Comparison of ENCODE assay signal across 7 mouse cellular contexts in the genomic region with DNA sequence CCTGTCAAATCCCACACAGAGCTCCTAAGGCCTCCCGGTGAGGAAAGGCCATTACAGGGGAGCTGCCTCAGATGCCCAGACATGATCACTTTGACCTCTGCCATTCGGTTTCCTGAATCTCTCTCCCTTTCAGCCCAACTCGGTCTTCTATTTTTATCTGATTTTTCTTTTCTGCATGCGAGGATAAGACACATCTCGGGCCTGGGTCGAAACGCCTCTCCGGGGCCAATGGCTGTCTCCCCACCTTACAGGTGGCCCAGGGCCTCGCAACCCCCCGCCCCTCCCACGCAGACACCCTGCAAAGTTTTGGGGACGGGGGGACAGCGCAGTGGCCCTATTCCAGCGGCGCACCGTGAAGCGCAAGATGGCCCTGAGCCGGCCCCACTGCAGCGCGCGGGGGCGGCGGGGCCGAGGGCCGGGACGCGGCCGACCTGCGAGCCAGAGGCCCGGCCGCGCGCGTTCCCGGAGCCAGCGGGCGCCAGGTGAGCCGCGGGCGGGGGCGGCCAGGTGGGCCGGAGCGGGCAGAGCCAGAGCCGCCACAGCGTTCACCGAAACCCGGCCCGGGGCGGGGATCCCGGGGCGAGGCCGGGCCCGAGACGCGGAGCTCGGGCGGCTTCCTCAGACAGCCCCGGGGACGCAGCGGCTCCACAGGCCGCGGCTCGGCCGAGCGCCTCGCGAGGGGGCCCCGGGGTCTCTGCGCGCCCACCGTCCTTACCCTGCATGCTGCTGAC. TPM values are rescaled to one million over a fixed set of nuclear protein-coding genes. Genes with fewer than 3 reads are reported as not detected.
DNase-seq lines count a peak whose midpoint lies in the region; ATAC-seq and TF ChIP-seq lines count a peak whose summit lies in the region.

No protein-coding gene starts in this region.

- H3K36me3 ChIP-seq in MEL (ENCODE audit: control insufficient read depth in 1 of 2, insufficient read depth in 2 of 2, low read length in 2 of 2), result peaks cover 3 to 35% of the 10 kb centered on the region in 2 experiments; a peak in 2 of 4 replicates
- no peaks in the 10 kb centered on the region for H3K36me3 ChIP-seq in lung, embryonic 16.5 days (ENCODE audit: control insufficient read depth, insufficient read depth, low read length)

- no peaks in the 10 kb centered on the region for H3K9me3 ChIP-seq in MEL (replicated peaks; ENCODE audit: insufficient read depth, low read length)
- H3K9me3 ChIP-seq in lung, embryonic 16.5 days (ENCODE audit: control insufficient read depth, low read length), result no peaks in the 10 kb centered on the region

- H3K27me3 ChIP-seq in MEL (ENCODE audit: control insufficient read depth in 1 of 2, insufficient read depth in 2 of 2, low read length in 2 of 2), result no peaks in the 10 kb centered on the region
- no peaks in the 10 kb centered on the region for H3K27me3 ChIP-seq in lung, embryonic 16.5 days (ENCODE audit: control insufficient read depth, insufficient read depth, low read depth, low read length)

- H3K27ac ChIP-seq in MEL (ENCODE audit: control insufficient read depth, low read depth, low read length), result peak overlapping the region; percentile 49
- H3K27ac ChIP-seq in brown adipose tissue, adult 24 weeks (replicated peaks; ENCODE audit: low read depth, low read length), result peak overlapping the region; percentile 62; the same call in 1 of the 2 replicates
- H3K27ac ChIP-seq in lung, embryonic 16.5 days (ENCODE audit: low read length), result peak overlapping the region; percentile 80

- no peak for TF ChIP-seq RAD21 in MEL (IDR thresholded peaks at IDR 0.05; ENCODE audit: low read depth, low read length)

- TF ChIP-seq CTCF in MEL (IDR thresholded peaks at IDR 0.05 in 2 of 3, conservative IDR thresholded peaks at IDR 0.05 in 1 of 3; ENCODE audit: control insufficient read depth in 1 of 3, insufficient read depth in 1 of 3, low read depth in 2 of 3, low read length in 3 of 3, poor library complexity in 1 of 3, severe bottlenecking in 1 of 3), result no peak

- H3K4me1 ChIP-seq in MEL (ENCODE audit: control insufficient read depth in 1 of 2, insufficient read depth in 2 of 2, low read length in 2 of 2), result peaks cover 23 to 28% of the 10 kb centered on the region in 2 experiments
- H3K4me1 ChIP-seq in brown adipose tissue, adult 24 weeks (ENCODE audit: control insufficient read depth, insufficient read depth, insufficient read length, low read length), result no peaks in the 10 kb centered on the region; the same call in 1 of the 2 replicates
- H3K4me1 ChIP-seq in lung, embryonic 16.5 days (replicated peaks; ENCODE audit: control insufficient read depth, insufficient read depth, low read length), result peaks cover 8% of the 10 kb centered on the region; the same call in 1 of the 2 replicates

- intact Hi-C loops in left cerebral cortex, postnatal 36 days (cut with DNase I), result loop anchor here (5.0 kb wide), 1 partner anchor 70 kb away; no protein-coding TSS in a partner anchor
- intact Hi-C loops in left cerebral cortex, postnatal 14 days (cut with DNase I), result loop anchor here (10.0 kb wide), 1 partner anchor 63 kb away; no protein-coding TSS in a partner anchor

- TF ChIP-seq EP300 in MEL (IDR thresholded peaks at IDR 0.05; ENCODE audit: low read depth in 1 of 2, low read length in 2 of 2), result no peak

- no peak for TF ChIP-seq POLR2A in MEL (IDR thresholded peaks at IDR 0.05; ENCODE audit: control insufficient read depth in 1 of 2, insufficient read depth in 1 of 2, low read depth in 1 of 2, low read length in 2 of 2, poor library complexity in 1 of 2)

- DNase-seq in left cerebral cortex, postnatal 36 days (ENCODE audit: low spot score in 2 of 2), result peak; percentile 34 to 65
- DNase-seq in left cerebral cortex, postnatal 14 days (ENCODE audit: low spot score in 2 of 2), result no peak
- peak; percentile 56 for DNase-seq in MEL (ENCODE audit: low read depth, low spot score)
- DNase-seq in right cerebral cortex, postnatal 4 days, result peak; percentile 17

- under 1% methylated on average over 63 of the region's 71 CpGs for WGBS in lung, embryonic 16.5 days

- H3K9ac ChIP-seq in MEL (ENCODE audit: control insufficient read depth, low read depth, low read length, poor library complexity, severe bottlenecking), result peak overlapping the region; percentile 99
- H3K9ac ChIP-seq in lung, embryonic 16.5 days (ENCODE audit: low read length), result peak overlapping the region; percentile 98

- peaks cover 27% of the 10 kb centered on the region for H3K79me2 ChIP-seq in MEL (ENCODE audit: control insufficient read depth, insufficient read depth, low read length, poor library complexity)

- H3K4me2 ChIP-seq in lung, embryonic 16.5 days (ENCODE audit: low read depth, low read length), result peak overlapping the region; percentile 60

- H3K4me3 ChIP-seq in MEL (ENCODE audit: control insufficient read depth in 1 of 2, insufficient read depth in 1 of 2, low read depth in 2 of 2, low read length in 2 of 2), result peak overlapping the region; percentile 95 to 96
- peak overlapping the region; percentile 96 for H3K4me3 ChIP-seq in brown adipose tissue, adult 24 weeks (ENCODE audit: insufficient read depth, low read depth, low read length)
- H3K4me3 ChIP-seq in lung, embryonic 16.5 days (ENCODE audit: low read length), result peak overlapping the region; percentile 84

- ATAC-seq in hematopoietic stem cell, adult 5-6 weeks (replicated peaks in 1 of 2; ENCODE audit: insufficient read depth in 1 of 2, low FRiP score in 2 of 2, low TSS enrichment in 1 of 2, low read depth in 1 of 2, poor library complexity in 2 of 2, severe bottlenecking in 2 of 2), result peak; percentile 34; a peak in 2 of 4 replicates
- ATAC-seq in lung, embryonic 16.5 days (ENCODE audit: low read depth), result peak; percentile 86

TF ChIP-seq in MEL, 35 proteins besides CTCF, POLR2A, EP300 and RAD21:
- TF ChIP-seq HCFC1 (IDR thresholded peaks at IDR 0.05; ENCODE audit: low read depth, low read length) (peak; percentile 38; the same call in 1 of the 2 replicates), MAFK (IDR thresholded peaks at IDR 0.05; ENCODE audit: borderline replicate concordance, low read depth, low read length) (no peak), POLR2AphosphoS2 (IDR thresholded peaks at IDR 0.05; ENCODE audit: low read length) (no peak), SIN3A (IDR thresholded peaks at IDR 0.05; ENCODE audit: low read length) (peak; percentile 40; the same call in 1 of the 2 replicates), KAT2A (conservative IDR thresholded peaks at IDR 0.05; ENCODE audit: low read depth, low read length) (no peak), UBTF (IDR thresholded peaks at IDR 0.05; ENCODE audit: borderline replicate concordance, insufficient read depth, low read depth, low read length) (peak; percentile 99; the same call in 1 of the 2 replicates), BHLHE40 (IDR thresholded peaks at IDR 0.05; ENCODE audit: borderline replicate concordance, low read depth, low read length) (no peak), ZNF384 (IDR thresholded peaks at IDR 0.05; ENCODE audit: low read depth, low read length) (no peak), CHD1 (IDR thresholded peaks at IDR 0.05; ENCODE audit: low read depth, low read length) (no peak; the same call in 1 of the 2 replicates), GATA1 (IDR thresholded peaks at IDR 0.05; ENCODE audit: low read depth, low read length) (no peak), MAZ (IDR thresholded peaks at IDR 0.05; ENCODE audit: low read depth, low read length) (no peak), MYB (IDR thresholded peaks at IDR 0.05; ENCODE audit: low read depth, low read length) (no peak), ZMIZ1 (IDR thresholded peaks at IDR 0.05; ENCODE audit: low read depth, low read length) (no peak)

RNA-seq across cellular contexts. Expression of gene Map2k4, which starts 0.5 kb away (rescaled TPM):
- total RNA-seq in left cerebral cortex, postnatal 36 days (2021), result 100 to 1,000 TPM; 181 to 189 TPM
- 100 to 1,000 TPM; 201 to 202 TPM for total RNA-seq in left cerebral cortex, postnatal 14 days (2021)
- total RNA-seq in MEL (2012; rRNA removed), result 20.0 and 24.5 TPM in 2 replicates
- polyA plus RNA-seq in MEL (2012; ENCODE audit: insufficient read depth in 1 of 2, insufficient read length in 2 of 2, low read depth in 1 of 2, low replicate concordance in 2 of 2, missing spikeins in 1 of 2), result 10 to 100 TPM; 21.8 to 70.7 TPM
- 16.7 and 21.7 TPM in 2 replicates for polyA plus RNA-seq in brown adipose tissue, adult 24 weeks (2012; ENCODE audit: insufficient read depth, insufficient read length, missing spikeins)
- 34.3 and 37.6 TPM in 2 replicates for total RNA-seq in hematopoietic stem cell, adult 5-6 weeks (2017)
- 54.3 and 55.7 TPM in 2 replicates for polyA plus RNA-seq in lung, embryonic 16.5 days (2015; fragmentation: Nextera tagmentation; extraction: Ambion mirVana)

RNA-seq across cellular contexts. Expression of gene Zkscan6, which starts 19.4 kb away (rescaled TPM):
- total RNA-seq in left cerebral cortex, postnatal 36 days (2021), result 10 to 100 TPM; 11.2 to 12.7 TPM
- 10 to 100 TPM in 1 of 2 experiments, 1 to 10 TPM in 1; 9.8 to 11.7 TPM for total RNA-seq in left cerebral cortex, postnatal 14 days (2021)
- 16.5 and 18.1 TPM in 2 replicates for total RNA-seq in MEL (2012; rRNA removed)
- 10 to 100 TPM in 1 of 2 experiments, not detected in 1; 12.0 TPM for polyA plus RNA-seq in MEL (2012; ENCODE audit: insufficient read depth in 1 of 2, insufficient read length in 2 of 2, low read depth in 1 of 2, low replicate concordance in 2 of 2, missing spikeins in 1 of 2)
- polyA plus RNA-seq in brown adipose tissue, adult 24 weeks (2012; ENCODE audit: insufficient read depth, insufficient read length, missing spikeins), result 2.7 and 2.9 TPM in 2 replicates
- 17.5 and 25.8 TPM in 2 replicates for total RNA-seq in hematopoietic stem cell, adult 5-6 weeks (2017)
- 16.9 and 17.7 TPM in 2 replicates for polyA plus RNA-seq in lung, embryonic 16.5 days (2015; fragmentation: Nextera tagmentation; extraction: Ambion mirVana)

Comparison
In these comparisons a context has a peak if more than half of its experiments do, and no peak if none do; other contexts are left out.
1. DNase-seq: peak in left cerebral cortex, postnatal 36 days (2 of 2), MEL (single experiment) and right cerebral cortex, postnatal 4 days (single experiment); none in left cerebral cortex, postnatal 14 days (0 of 2).
2. Peak in every context shown above with its lines, with median percentiles within 50 percentile points of each other: H3K27ac ChIP-seq and H3K4me3 ChIP-seq.